Mouse (Mus musculus) megakaryocyte, embryonic 14.5 days (primary cell): ENCODE results near the gene Taf15. TPM values are rescaled to one million over a fixed set of nuclear protein-coding genes. Genes with fewer than 3 reads are reported as not detected.

ENCODE experiments used
- H3K27me3 ChIP-seq: replicated peaks from 2 replicates; pipeline ENCODE3; 2012; ENCODE audit warnings: inconsistent platforms
- H3K36me3 ChIP-seq: replicated peaks from 2 replicates; pipeline ENCODE3; 2012; ENCODE audit warnings: low read length, inconsistent platforms, mixed read lengths
- H3K4me1 ChIP-seq: 2 replicates; pipeline ENCODE4 v1.6.1; 2012; ENCODE audit warnings: inconsistent platforms
- H3K4me3 ChIP-seq: replicated peaks from 2 replicates; pipeline ENCODE3; 2012; ENCODE audit warnings: moderate library complexity, mild to moderate bottlenecking, inconsistent platforms
- H3K9me3 ChIP-seq: 2 replicates; pipeline ENCODE4 v1.6.1; 2012; ENCODE audit warnings: inconsistent platforms
- FLI1 ChIP-seq: IDR thresholded peaks from 2 replicates; pipeline ENCODE4 v1.6.1; 2012; ENCODE audit warnings: low read length, inconsistent platforms, mixed read lengths
- GATA1 ChIP-seq: IDR thresholded peaks from 3 replicates; pipeline ENCODE4 v1.6.1; 2012; ENCODE audit warnings: mixed read lengths, low read length, inconsistent platforms, borderline replicate concordance
- polyA plus RNA-seq: library from polyadenylated mRNA; stranded (reverse); fragments of >175 nt; gene quantifications from 2 replicates; pipeline ENCODE4 v1.2.3, GENCODE M21; 2012; ENCODE audit warnings: low replicate concordance; ENCODE audit not compliant: insufficient read depth

The Taf15 gene
- polyA plus RNA-seq, 1 experiment = 97.3 TPM

- Histone ChIP-seq H3K9me3 (no peaks in the 10 kb centered on the region), H3K36me3 (no peaks in the 10 kb centered on the region), H3K27me3 (peaks cover 75% of the 10 kb centered on the region), H3K4me1 (peaks cover 65% of the 10 kb centered on the region), H3K4me3 (peak overlapping the region; percentile 88)
- no peak for TF ChIP-seq FLI1
- no peak for TF ChIP-seq GATA1
These were observed 30.2 kb upstream of the Taf15 start for GRCm38 (mm10) chr11:83442596-83443267.

- no peaks in the 10 kb centered on the region for H3K36me3 ChIP-seq
- no peaks in the 10 kb centered on the region for H3K9me3 ChIP-seq
- H3K4me1 ChIP-seq = peaks cover 73% of the 10 kb centered on the region
- TF ChIP-seq FLI1 (no peak), GATA1 (no peak)
- peak overlapping the region; percentile 10 for H3K4me3 ChIP-seq
- peaks cover 78% of the 10 kb centered on the region for H3K27me3 ChIP-seq
These were observed 29.1 kb upstream of the Taf15 start for GRCm38 (mm10) chr11:83443824-83444223.

- Histone ChIP-seq H3K36me3 (no peaks in the 10 kb centered on the region), H3K4me3 (peak overlapping the region; percentile 62), H3K4me1 (peaks cover 78% of the 10 kb centered on the region), H3K9me3 (no peaks in the 10 kb centered on the region), H3K27me3 (peaks cover 86% of the 10 kb centered on the region)
- TF ChIP-seq GATA1 (no peak), FLI1 (no peak)
These were observed 27.9 kb upstream of the Taf15 start for GRCm38 (mm10) chr11:83445001-83445400.

GRCm38 (mm10) chr11:83447612-83448011 is 25.3 kb upstream of the Taf15 start:
- H3K9me3 ChIP-seq = no peaks in the 10 kb centered on the region
- H3K36me3 ChIP-seq = no peaks in the 10 kb centered on the region
- H3K4me1 ChIP-seq = peaks cover 63% of the 10 kb centered on the region
- no peak overlapping the region for H3K4me3 ChIP-seq
- no peak for TF ChIP-seq GATA1
- no peak for TF ChIP-seq FLI1
- peaks cover 88% of the 10 kb centered on the region for H3K27me3 ChIP-seq

GRCm38 (mm10) chr11:83448021-83448926 is 24.6 kb upstream of the Taf15 start:
- Histone ChIP-seq H3K27me3 (peaks cover 86% of the 10 kb centered on the region), H3K4me1 (peaks cover 56% of the 10 kb centered on the region), H3K9me3 (no peaks in the 10 kb centered on the region)

GRCm38 (mm10) chr11:83448927-83449236 is 24.0 kb upstream of the Taf15 start:
- peaks cover 81% of the 10 kb centered on the region for H3K27me3 ChIP-seq
- H3K4me3 ChIP-seq = no peak overlapping the region
- peaks cover 51% of the 10 kb centered on the region for H3K4me1 ChIP-seq
- no peaks in the 10 kb centered on the region for H3K36me3 ChIP-seq
- no peaks in the 10 kb centered on the region for H3K9me3 ChIP-seq
- no peak for TF ChIP-seq FLI1
- no peak for TF ChIP-seq GATA1

More at GRCm38 (mm10) chr11:83448021-83448926, 24.6 kb upstream of the Taf15 start:
- Histone ChIP-seq H3K36me3 (no peaks in the 10 kb centered on the region), H3K4me3 (no peak overlapping the region)
- no peak for TF ChIP-seq FLI1
- no peak for TF ChIP-seq GATA1

GRCm38 (mm10) chr11:83449298-83449697 is 23.6 kb upstream of the Taf15 start:
- TF ChIP-seq FLI1 (no peak), GATA1 (no peak)
- Histone ChIP-seq H3K9me3 (no peaks in the 10 kb centered on the region), H3K4me3 (no peak overlapping the region), H3K36me3 (no peaks in the 10 kb centered on the region), H3K27me3 (peaks cover 77% of the 10 kb centered on the region), H3K4me1 (peaks cover 51% of the 10 kb centered on the region)

GRCm38 (mm10) chr11:83450550-83450949 is 22.3 kb upstream of the Taf15 start:
- Histone ChIP-seq H3K4me3 (no peak overlapping the region), H3K36me3 (no peaks in the 10 kb centered on the region), H3K9me3 (no peaks in the 10 kb centered on the region), H3K4me1 (peaks cover 56% of the 10 kb centered on the region), H3K27me3 (peaks cover 67% of the 10 kb centered on the region)
- TF ChIP-seq FLI1 = no peak
- no peak for TF ChIP-seq GATA1

- no peaks in the 10 kb centered on the region for H3K36me3 ChIP-seq
- TF ChIP-seq GATA1 (no peak), FLI1 (no peak)
- no peaks in the 10 kb centered on the region for H3K9me3 ChIP-seq
- peaks cover 63% of the 10 kb centered on the region for H3K4me1 ChIP-seq
- H3K27me3 ChIP-seq = peaks cover 69% of the 10 kb centered on the region
- H3K4me3 ChIP-seq = no peak overlapping the region
These were observed 21.6 kb upstream of the Taf15 start for GRCm38 (mm10) chr11:83451281-83451680.

- peak overlapping the region; percentile 20 for H3K4me3 ChIP-seq
- H3K36me3 ChIP-seq = no peaks in the 10 kb centered on the region
- no peaks in the 10 kb centered on the region for H3K9me3 ChIP-seq
- peaks cover 64% of the 10 kb centered on the region for H3K27me3 ChIP-seq
- TF ChIP-seq FLI1 (no peak), GATA1 (no peak)
- peaks cover 39% of the 10 kb centered on the region for H3K4me1 ChIP-seq
These were observed 18.3 kb upstream of the Taf15 start for GRCm38 (mm10) chr11:83454548-83454947.
